Mouse (Mus musculus) lung, postnatal 25 days (tissue): ENCODE measurements around the gene Nfyc.

ENCODE experiments used
- DNase-seq: peaks from one replicate; pipeline ENCODE4 v3.0.0; 2022; ENCODE audit warnings: low spot score

Gene Nfyc

DNA sequence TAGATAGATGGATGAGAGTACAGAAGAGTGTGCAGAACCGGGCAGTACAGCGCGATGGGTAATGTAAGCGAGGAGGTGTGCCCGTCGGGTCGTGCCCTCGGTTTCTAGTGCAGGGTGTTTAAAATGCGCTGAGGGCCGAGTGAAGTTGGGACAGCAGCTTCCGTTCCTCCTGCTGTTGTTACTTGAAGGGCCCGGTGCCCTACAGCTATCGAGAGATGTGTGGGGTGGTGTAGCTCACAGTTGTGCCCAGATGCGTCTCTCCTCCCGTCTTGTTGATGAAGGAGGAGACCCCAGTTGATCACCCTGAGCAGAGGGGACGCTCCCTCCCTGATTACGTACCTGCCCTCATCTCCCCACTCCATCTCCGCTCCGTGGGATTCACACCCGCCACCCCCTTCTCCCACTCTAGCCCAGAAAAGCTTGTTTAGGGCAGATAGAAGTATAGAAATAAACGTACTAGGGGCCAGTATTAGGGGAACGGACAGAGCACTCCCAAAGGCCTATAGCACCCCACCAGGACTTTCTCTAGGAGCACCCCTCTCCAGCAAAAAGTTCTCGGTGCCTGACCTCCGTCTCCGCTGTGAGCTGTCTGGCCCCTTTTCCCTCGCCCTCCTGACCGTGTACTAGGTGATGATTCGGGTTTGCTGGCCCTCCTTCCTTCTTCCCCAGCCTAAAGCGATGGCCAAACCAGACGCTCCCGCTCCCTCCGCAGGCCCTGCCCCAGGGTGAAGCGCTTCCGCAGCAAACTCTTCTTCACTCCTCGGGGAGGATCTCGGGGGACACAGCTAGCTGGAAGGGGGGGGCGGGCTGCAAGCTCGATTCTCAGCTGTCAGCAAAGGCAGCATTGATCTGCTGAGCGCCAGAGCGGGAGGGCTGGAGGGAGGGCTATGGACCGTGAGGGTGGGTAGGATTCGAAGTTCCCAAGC is 83.2 kb downstream of the Nfyc start, which contains the start of gene Kcnq4:
TSS of gene Kcnq4 (minus strand) at position 672 of the 926 bp plus-strand sequence.
- no peak for DNase-seq

DNA sequence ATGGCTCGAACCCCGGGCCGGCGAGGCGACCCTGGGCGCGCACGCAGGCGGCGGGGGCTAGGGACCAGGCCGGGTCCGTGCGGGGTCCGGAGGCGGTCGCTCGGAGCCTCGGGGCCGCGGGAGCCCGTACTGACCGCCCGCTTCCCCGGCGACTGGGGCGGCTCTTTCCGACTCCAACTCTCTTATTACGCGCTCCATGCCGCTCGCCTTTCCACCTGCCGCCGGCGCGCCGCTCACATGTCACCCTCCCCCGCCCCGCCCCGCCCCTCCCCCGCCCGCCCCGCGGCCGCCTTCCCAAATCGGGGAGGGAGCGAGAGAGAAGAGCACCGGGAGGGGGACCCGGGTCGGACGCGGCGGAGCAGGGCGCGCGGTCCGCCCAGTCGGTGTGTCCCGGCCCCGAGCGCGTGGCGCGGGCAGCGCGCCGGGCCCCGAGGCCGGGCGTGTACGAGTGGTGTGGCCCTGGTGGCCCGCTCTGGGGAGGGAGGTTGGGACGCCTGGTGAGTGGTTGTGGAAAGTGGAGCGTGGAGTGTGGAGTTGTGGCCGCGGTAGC is 84.1 kb downstream of the Nfyc start:
- no peak for DNase-seq

DNA sequence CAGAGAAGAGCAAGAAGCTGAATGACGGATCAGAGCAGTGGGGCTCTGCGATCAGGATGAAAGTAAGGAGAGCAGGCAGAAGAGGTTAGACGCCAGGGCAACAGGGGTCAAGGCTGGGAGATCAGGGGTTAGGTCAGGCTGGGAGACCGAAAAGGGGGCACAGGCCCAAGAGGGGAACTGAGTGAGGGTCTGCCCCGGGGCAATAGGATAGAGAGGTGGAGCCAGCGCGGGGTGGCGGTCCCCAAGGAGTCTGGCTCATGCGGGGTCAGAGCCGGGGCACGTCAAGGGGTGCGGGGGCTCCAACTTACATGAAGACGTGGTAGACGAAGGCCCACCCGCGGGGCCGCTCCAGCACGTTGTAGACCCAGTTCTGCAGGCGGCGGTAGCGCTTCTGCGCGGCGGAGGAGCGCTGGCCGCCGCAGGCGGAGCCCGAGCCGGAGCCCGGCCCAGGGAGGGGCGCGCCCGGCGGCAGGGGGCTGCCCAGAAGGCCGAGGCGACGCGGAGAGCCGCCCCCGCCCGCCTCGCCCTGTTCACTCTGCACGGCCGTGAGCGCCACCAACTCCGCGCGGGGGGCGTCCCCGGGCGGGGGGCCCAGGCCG is 84.7 kb downstream of the Nfyc start:
- DNase-seq = no peak

DNA sequence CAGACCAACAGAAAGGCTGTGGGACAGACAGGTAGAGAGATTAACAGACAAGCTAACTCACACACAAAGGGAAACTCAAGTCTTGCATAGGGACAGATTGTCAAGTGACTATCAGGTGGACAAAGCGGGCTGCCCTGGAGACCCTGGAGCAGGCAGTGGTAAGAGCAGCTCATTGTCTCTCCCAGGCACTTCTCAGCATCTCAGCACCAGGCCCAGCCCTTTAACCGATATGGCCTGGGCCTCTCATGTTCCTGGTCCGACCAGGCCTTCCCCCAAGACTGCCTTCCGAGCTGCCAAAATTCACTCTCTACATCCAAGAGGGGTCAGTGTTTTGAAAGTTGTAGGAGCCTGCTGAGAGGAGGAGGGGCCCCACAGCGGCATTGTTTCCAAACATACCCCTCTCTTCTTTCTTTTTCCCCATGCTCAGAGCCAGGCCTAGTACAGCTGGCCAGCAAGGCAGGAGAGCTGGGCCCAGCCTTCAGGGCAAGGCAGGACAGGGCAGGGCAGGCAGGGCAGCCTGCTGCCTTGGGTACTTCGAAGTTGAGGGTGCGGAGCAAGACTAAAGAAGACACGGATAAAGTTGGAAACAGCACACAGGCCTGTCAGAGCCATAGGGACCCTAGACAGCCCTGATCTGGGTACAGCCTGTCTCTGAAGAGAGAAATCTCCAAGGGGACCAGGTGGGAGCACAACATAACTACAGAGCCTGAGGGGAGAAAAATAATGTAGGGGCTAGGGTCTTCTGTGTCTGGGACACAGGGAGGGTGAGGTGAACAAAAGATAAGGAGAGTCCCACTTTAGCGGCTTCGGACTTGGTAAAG is 85.4 kb downstream of the Nfyc start:
- DNase-seq = no peak

DNA sequence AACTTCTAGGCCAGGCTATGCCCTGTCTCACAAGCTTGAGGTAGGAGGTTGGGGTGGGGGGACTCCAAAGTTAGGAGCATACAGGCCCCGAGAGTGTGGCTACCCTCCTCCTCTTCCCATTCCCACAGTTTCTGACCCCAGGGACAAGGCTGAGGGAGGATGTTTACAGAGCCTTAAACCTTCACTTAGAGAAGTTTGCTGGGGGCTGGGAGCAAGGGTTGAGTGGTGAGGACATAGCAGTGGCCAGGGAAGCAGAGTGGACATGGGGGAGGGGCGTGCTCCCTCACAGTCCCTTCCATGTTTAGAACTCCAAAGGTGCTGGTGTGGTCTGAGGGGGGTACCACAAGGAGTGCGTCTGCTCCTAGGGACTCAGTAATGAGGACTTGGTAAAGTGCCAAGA is 87.7 kb downstream of the Nfyc start:
- DNase-seq = no peak

DNA sequence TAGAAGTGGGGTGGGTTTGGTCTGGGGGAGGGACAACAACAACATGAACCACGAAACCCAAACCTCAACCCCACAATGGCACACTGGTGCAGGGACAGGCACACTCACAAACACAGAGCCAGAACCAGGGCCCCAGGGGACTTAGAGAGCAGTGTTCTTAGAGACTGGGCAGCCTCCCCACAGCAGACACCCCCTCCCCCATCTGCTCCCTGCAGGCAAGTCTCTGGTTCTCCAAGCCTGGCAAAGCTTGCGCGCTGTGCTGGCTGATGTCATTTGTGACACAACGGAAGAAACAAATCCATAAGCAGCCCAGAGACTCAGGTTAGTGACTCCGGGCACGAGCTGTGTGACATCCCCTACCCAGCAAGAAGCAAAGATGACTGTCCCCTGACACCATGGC is 90.1 kb downstream of the Nfyc start:
- DNase-seq = no peak

DNA sequence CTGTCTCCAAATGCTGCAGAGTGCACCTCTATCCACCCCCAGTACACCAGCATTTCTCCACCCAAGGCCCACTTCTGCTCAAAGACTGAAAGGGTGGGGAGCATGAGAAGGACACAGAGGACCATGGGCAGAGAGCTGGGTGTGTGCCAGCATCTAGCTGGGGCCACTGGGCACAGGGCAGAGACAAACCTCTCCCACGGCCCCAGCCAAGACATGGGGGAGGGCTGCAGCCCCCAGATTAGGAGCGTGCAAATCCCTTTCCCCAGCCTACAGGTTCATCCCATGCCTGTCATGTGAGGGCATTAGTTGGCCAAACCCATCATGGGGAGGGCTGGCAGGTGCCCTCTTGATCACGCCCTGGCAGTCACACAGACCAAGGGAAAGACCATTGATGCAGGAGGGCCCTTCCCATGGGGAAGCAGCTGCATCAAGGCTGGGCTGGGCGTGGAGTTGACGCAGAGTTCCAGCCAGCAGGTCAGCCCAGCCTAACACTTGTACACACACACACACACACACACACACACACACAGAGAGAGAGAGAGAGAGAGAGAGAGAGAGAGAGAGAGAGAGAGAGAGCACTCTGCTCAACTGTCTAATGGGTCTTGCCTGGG is 97.3 kb downstream of the Nfyc start:
- DNase-seq = no peak

DNA sequence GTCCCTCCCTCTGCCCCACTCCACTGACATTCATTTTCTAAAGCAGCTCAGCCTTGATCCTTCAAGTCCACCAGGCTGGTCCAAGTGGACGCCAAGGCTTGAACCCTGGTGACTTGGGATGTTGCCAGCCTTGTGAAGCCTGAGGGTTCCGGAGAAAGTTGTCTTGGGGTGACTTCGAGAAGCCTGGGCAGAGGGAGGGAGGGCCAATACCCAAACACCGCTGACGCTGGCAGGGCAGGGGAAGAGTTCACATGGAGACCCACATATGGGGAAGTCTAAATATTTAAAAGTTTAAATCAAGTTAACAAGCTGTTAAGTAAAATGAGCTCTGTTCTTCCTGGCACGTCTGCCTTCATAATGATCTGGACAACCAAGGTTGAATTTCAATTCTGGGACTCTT is 98.6 kb downstream of the Nfyc start:
- DNase-seq = no peak

DNA sequence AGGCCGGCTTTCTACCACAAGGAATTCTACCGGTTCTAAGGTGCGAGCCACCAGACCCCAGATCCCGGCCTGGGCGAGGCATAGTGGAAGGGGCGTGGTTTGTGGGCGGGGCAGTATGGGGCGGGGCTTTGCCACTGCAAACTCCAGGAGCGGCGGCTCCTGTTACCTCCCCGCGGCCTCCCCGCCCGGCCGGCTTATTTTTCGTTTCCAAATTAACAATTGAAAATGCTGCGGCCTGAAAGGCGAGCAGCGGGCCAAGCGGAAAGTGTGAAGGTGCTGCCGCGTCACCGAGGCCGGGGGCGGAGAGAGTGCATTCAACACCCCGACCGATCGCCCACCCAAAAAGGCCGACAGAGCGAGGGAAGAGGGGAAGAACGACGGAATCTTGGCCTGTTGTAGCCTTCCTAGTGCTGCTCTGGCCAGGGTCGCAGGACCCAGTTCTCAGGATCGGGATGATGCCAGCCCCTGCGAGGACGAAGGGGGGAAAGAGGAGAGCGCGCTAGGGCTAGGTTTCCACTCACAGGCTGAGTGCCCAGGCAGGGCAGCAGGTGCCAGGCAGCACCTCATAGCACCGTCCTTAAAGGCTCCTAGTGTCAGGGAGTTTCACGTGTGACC is 100.2 kb downstream of the Nfyc start:
- DNase-seq = peak; percentile 43

DNA sequence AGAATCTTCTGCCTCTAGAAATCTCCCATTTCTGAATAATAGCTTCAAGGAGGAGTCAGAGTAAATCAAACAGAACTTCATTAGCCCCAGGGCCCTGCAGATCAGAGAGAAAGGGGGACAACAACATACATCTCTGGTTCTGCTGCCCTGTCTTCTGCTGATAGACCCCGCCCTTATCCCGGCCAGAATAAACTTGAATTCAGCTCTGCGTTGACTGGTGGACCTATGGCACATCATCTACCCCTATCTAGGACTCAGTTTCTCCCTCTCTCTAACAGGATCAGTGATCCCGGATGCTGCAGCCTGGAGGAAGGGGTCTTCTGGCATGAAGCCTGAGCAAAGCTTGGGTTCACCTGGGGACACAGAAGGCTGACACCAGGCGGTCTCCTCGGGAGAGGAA is 100.8 kb downstream of the Nfyc start:
- no peak for DNase-seq

DNA sequence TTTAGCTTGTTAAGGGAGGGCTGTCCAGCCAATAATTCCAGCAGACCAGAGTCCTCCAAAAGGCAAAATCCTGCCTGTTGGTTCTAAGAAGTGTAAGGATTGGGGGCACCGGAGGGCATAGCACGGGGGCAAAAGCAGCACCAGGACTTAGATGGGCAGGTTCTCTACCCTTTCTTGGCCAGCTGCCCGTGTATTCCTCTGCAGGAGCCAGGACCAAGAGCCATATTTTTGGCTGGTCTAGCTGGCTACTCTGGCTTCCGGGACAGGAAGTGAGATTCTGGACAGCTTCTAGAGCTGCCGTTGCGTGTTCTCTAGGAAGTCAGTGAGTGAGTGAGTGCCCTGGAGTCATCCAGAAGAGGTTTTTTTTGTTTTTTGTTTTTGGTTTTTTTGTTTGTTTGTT is 101.2 kb downstream of the Nfyc start:
- peak; percentile 16 for DNase-seq

DNA sequence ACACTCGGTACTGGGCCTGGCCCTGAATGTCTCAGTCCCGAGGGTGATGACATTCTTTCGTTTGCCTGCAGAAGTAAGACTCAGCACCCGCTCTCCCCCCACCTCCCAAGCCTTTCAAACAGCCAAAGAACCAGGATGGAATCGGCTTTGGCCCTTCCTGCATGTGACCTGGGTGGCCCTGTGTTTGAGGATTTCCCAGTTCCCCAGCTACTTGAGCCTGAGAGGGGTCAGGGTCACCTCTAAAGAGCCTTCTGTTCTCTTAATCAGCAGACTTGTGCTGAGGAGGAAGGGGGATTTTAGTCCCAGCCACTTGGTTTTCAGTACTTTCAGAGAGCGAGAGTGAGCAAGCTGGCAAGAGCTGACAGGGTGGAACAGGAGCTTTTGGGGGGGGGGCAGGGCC is 101.9 kb downstream of the Nfyc start:
- DNase-seq = no peak

DNA sequence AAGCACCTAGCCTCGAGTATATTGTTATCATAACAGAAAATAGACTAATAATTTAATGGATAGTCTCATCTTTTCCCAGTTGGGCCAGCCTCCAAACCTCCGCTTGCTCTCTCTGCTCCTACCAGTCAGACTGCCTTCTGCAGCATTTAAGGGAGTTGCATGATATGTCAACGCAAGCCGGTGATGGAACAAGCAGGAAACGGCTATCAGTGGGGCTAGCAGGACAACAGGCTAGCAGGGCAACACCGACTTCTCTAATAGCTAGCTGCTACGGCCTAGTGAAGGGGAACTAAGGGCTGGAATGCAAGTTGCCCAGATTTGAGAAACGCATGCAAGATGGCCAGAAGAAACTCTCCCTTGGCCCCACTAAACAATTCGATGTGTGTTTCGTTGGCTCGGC is 103.5 kb downstream of the Nfyc start:
- no peak for DNase-seq

DNA sequence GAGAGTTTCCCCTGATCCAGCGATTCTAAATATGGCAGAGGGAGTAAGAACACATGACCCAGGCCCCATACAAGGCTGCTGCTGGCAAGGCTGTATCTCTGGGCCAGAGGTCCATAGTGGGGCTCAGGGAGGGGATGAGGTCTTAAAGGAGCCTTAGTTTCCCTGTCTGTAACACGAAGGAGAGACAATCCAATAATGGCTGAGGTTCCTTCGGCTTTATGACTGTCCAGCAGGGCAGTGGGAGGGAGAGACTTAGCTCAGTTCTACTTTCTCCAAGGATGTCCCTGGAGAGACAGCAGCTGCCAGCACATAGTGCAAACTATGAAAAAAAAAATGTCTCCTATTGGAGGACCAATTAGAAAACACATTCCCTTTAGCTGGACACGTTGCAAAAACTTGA is 105.2 kb downstream of the Nfyc start:
- no peak for DNase-seq

DNA sequence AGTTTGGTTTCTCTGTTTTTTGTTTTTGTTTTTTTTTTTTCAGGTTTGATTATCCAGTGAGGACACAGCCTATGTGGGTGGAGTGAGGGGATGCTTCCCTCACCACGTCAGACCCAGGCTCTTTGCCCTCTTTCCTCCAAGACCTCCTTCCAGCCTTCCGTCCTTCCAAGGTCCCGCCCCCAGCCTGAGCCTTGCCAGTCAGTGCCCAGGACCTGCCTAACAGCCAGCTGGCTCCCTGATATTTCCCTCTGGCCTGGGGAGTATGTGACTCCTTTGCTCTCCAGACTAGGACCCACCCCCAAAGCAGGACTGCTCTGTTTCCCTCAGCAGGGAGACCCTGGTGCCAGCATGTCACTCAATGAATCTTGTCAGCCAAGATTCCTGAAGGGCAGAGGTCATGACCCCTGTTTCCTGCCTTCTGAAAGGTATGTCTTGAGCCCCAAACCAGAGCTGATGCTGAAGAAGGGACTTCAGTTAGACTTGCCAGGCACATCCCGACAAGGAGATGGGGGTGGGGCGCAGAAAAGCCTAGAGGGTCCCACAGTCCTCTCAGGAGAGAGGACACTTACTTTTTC is 105.8 kb downstream of the Nfyc start:
- DNase-seq = no peak

DNA sequence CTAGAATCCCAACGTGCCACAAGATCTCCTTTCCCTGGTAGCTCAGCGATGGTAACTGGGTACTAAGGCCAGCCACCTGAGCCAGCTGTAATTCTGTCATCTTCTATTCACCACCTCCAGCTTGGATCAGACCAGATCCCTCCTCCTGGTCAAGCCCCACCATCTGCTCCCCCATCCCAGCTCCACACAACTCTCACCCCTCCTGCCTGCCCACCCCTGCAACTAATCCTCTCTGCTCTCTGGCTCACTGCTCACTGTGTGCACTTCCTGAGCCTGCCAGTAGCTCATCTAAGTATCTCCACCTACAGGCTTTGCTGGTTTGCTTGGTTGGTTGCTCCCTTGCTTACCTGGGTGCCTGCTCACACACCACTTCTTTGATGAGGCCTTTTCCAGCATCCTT is 109.8 kb downstream of the Nfyc start:
- DNase-seq = no peak

DNA sequence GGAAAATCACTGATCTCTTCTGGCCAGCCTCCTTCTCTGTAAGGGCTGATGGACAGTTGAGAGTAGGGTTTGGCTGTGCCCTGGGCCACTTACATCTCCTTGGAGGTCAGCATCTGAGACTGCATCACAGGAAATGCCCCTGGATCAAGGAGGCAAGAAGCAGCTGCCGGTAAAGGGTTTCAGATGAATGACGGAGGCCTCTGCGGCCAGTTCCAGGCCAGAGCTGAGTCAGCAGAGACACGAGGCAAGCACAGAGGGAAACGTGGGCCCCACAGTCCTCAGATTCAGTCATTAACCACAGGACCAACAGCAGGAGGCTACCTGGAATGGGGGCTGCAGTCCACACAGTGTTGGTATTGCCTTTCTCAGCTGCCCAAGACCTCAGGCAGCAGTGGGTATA is 112.2 kb downstream of the Nfyc start:
- DNase-seq = no peak

DNA sequence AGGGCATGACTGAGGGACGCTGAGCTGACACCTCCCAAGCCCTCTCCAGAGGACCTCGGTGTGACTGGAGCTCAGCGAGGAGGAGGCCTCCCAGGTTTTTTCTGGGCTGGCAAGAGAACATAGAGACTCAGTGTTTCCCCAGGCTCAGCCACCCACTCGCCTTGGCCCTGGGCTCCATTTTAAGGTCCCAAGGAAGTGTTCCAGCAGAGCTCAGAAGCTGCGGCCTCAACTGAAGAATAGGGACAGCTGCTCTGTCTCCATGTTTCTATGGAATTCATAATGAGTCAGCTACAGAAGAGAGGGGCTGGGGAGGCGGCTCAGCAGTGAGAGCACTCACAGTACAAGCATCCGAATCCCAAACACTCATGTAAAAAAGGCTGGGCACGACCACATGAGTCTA is 113.8 kb downstream of the Nfyc start:
- DNase-seq = no peak

DNA sequence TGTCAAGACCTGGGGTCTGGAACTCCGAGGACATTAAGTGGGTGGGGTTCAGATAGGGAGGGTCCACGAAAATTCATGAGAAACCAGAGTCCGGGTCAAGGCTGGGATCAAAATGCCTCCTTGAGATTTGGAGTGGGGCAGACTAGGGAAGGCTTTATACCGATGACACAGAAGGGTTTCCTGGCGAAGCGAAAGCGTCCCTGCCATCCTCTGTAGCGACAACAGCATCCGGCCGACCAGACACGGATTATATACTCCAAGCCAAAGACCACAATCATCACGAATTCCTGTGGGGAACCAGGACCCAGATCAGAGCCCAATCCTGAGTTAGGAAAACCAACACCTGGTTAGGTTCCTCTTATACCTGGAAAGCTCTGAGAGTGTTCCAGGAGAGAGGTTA is 114.6 kb downstream of the Nfyc start:
- DNase-seq = no peak

DNA sequence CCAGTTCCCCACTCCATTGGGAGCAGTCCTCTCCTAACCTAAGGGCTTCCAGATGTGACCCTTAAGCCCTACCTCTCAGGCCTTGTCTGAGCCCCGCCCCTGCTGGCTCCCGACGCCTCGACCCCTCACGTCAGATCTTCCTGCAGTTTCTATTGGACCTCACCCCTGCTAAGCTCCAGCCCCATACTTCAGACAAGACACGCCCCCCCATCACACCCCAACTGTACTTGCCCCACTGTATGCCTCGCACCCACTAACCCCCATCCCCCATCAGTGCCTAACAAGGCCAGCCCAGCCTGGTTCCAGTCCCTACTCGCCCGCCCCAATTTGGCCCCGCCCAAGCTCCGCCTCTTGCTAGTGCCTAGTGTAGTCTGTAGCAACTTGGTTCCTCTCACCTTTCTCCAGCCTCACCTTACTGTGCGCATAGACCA is 115.2 kb downstream of the Nfyc start:
- DNase-seq = peak; percentile 69

DNA sequence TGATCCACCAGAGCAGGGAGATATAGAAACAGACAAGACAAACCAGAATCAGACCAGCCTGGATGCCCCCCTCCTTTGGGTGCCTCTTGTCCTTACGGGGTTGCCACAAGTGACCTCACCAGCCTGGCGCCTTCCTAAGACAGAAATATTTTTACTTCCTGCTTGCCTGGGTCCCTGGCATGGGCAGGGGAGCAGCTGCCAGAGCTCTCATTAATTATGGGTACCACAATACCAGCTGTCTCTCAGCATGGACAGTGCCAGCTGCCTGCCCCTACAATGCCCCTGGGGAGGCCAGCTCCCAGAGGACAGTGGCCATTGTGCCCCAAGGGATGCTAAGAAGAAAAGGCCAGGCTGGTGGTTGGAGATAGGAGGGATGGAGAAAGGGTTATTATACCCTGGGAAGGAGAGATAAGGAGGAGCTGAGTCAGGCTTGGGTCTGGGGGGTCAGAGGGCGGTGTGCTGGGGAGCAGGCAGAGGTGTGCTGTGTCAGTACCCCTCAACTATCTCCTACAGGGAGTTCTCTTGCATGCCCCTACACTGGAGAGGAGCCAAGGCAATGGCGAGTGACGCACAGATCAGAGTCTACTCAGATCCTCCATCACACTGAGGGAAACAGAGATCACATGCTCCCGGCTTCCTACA is 117.4 kb downstream of the Nfyc start:
- no peak for DNase-seq
